Mouse (Mus musculus): Measurements from ENCODE around the gene Ttc29. TPM values are rescaled to one million over a fixed set of nuclear protein-coding genes. Genes with fewer than 3 reads are reported as not detected.

The Ttc29 gene
- polyA plus RNA-seq (2015; fragmentation: Nextera tagmentation; extraction: Ambion mirVana) = 4.2 and 6.8 TPM in 2 replicates

- no peaks in the 10 kb centered on the region for H3K36me3 ChIP-seq
- no peak within 1 kb of the TSS; the same call in 1 of the 2 replicates for H3K4me2 ChIP-seq (replicated peaks)
- H3K4me1 ChIP-seq = no peaks in the 10 kb centered on the region
- no peak within 1 kb of the TSS for H3K27ac ChIP-seq (replicated peaks)
- H3K9me3 ChIP-seq (replicated peaks) = no peaks in the 10 kb centered on the region
- no peak within 1 kb of the TSS for H3K9ac ChIP-seq
- no peaks in the 10 kb centered on the region for H3K27me3 ChIP-seq
- 2% methylated on average over 11 of the region's 11 CpGs for WGBS
- no peak within 1 kb of the TSS for H3K4me3 ChIP-seq (replicated peaks)
- ATAC-seq (ENCODE audit: insufficient number of reproducible peaks, low FRiP score, low TSS enrichment, low read depth) = no peak
These were observed at the start of gene Ttc29 for GRCm38 (mm10) chr8:78213074-78213473. Ttc29 (plus strand) TSS chr8:78213297.

- no peaks in the 10 kb centered on the region for H3K27me3 ChIP-seq
- no peak overlapping the region for H3K4me2 ChIP-seq (replicated peaks)
- H3K9me3 ChIP-seq (replicated peaks) = no peaks in the 10 kb centered on the region
- no peak overlapping the region for H3K4me3 ChIP-seq (replicated peaks)
- ATAC-seq (ENCODE audit: insufficient number of reproducible peaks, low FRiP score, low TSS enrichment, low read depth) = no peak
- 89% methylated on average over 1 of the region's 1 CpGs for WGBS
- H3K36me3 ChIP-seq = no peaks in the 10 kb centered on the region
- H3K9ac ChIP-seq = no peak overlapping the region
- no peaks in the 10 kb centered on the region for H3K4me1 ChIP-seq
- H3K27ac ChIP-seq (replicated peaks) = no peak overlapping the region
These were observed 41.7 kb upstream of the Ttc29 start for GRCm38 (mm10) chr8:78171351-78171750.

GRCm38 (mm10) chr8:78182654-78183053 lies 30.4 kb upstream of the Ttc29 start:
- no peak for ATAC-seq (ENCODE audit: insufficient number of reproducible peaks, low FRiP score, low TSS enrichment, low read depth)
- WGBS = 80% methylated on average over 7 of the region's 7 CpGs

GRCm38 (mm10) chr8:78183414-78183813 lies 29.7 kb upstream of the Ttc29 start:
- ATAC-seq (ENCODE audit: insufficient number of reproducible peaks, low FRiP score, low TSS enrichment, low read depth) = no peak
- Histone ChIP-seq H3K9me3 (replicated peaks) (no peaks in the 10 kb centered on the region), H3K4me3 (replicated peaks) (no peak overlapping the region), H3K27ac (replicated peaks) (no peak overlapping the region), H3K4me2 (replicated peaks) (no peak overlapping the region), H3K27me3 (no peaks in the 10 kb centered on the region), H3K36me3 (no peaks in the 10 kb centered on the region), H3K9ac (no peak overlapping the region), H3K4me1 (no peaks in the 10 kb centered on the region)
- WGBS = 81% methylated on average over 6 of the region's 6 CpGs

More at GRCm38 (mm10) chr8:78182654-78183053, 30.4 kb upstream of the Ttc29 start:
- H3K36me3 ChIP-seq = no peaks in the 10 kb centered on the region
- H3K4me2 ChIP-seq (replicated peaks) = no peak overlapping the region
- no peaks in the 10 kb centered on the region for H3K4me1 ChIP-seq
- H3K27ac ChIP-seq (replicated peaks) = no peak overlapping the region
- H3K27me3 ChIP-seq = no peaks in the 10 kb centered on the region
- no peak overlapping the region for H3K4me3 ChIP-seq (replicated peaks)
- no peaks in the 10 kb centered on the region for H3K9me3 ChIP-seq (replicated peaks)
- H3K9ac ChIP-seq = no peak overlapping the region

- ATAC-seq (ENCODE audit: insufficient number of reproducible peaks, low FRiP score, low TSS enrichment, low read depth) = no peak
- H3K9ac ChIP-seq = no peak overlapping the region
- no peaks in the 10 kb centered on the region for H3K4me1 ChIP-seq
- no peaks in the 10 kb centered on the region for H3K27me3 ChIP-seq
- H3K9me3 ChIP-seq (replicated peaks) = no peaks in the 10 kb centered on the region
- H3K36me3 ChIP-seq = no peaks in the 10 kb centered on the region
- no peak overlapping the region for H3K4me3 ChIP-seq (replicated peaks)
- no peak overlapping the region for H3K4me2 ChIP-seq (replicated peaks)
- no peak overlapping the region for H3K27ac ChIP-seq (replicated peaks)
These were observed 26.0 kb upstream of the Ttc29 start for GRCm38 (mm10) chr8:78187087-78187486.

- no peak for ATAC-seq (ENCODE audit: insufficient number of reproducible peaks, low FRiP score, low TSS enrichment, low read depth)
- H3K4me3 ChIP-seq (replicated peaks) = no peak overlapping the region
- H3K9ac ChIP-seq = no peak overlapping the region
- H3K27me3 ChIP-seq = no peaks in the 10 kb centered on the region
- H3K27ac ChIP-seq (replicated peaks) = no peak overlapping the region
- no peaks in the 10 kb centered on the region for H3K36me3 ChIP-seq
- H3K4me2 ChIP-seq (replicated peaks) = no peak overlapping the region
- no peaks in the 10 kb centered on the region for H3K4me1 ChIP-seq
- 27% methylated on average over 5 of the region's 5 CpGs for WGBS
- no peaks in the 10 kb centered on the region for H3K9me3 ChIP-seq (replicated peaks)
These were observed 8.9 kb upstream of the Ttc29 start for GRCm38 (mm10) chr8:78204229-78204628.

- ATAC-seq (ENCODE audit: insufficient number of reproducible peaks, low FRiP score, low TSS enrichment, low read depth) = no peak
- Histone ChIP-seq H3K27ac (replicated peaks) (no peak overlapping the region), H3K36me3 (no peaks in the 10 kb centered on the region), H3K4me2 (replicated peaks) (no peak overlapping the region), H3K27me3 (no peaks in the 10 kb centered on the region), H3K4me1 (no peaks in the 10 kb centered on the region), H3K9me3 (replicated peaks) (no peaks in the 10 kb centered on the region), H3K4me3 (replicated peaks) (no peak overlapping the region), H3K9ac (no peak overlapping the region)
- 59% methylated on average over 3 of the region's 3 CpGs for WGBS
These were observed 2.7 kb upstream of the Ttc29 start for GRCm38 (mm10) chr8:78210424-78210823.

GRCm38 (mm10) chr8:78214645-78215044 lies 1.5 kb downstream of the Ttc29 start:
- H3K4me3 ChIP-seq (replicated peaks) = no peak overlapping the region
- H3K27me3 ChIP-seq = no peaks in the 10 kb centered on the region
- H3K27ac ChIP-seq (replicated peaks) = no peak overlapping the region
- no peaks in the 10 kb centered on the region for H3K9me3 ChIP-seq (replicated peaks)
- 25% methylated on average over 3 of the region's 3 CpGs for WGBS
- H3K9ac ChIP-seq = no peak overlapping the region
- no peak overlapping the region for H3K4me2 ChIP-seq (replicated peaks)
- no peaks in the 10 kb centered on the region for H3K4me1 ChIP-seq
- ATAC-seq (ENCODE audit: insufficient number of reproducible peaks, low FRiP score, low TSS enrichment, low read depth) = no peak
- H3K36me3 ChIP-seq = no peaks in the 10 kb centered on the region

- Histone ChIP-seq H3K4me1 (no peaks in the 10 kb centered on the region), H3K4me2 (replicated peaks) (no peak overlapping the region), H3K9ac (no peak overlapping the region), H3K4me3 (replicated peaks) (no peak overlapping the region), H3K27ac (replicated peaks) (no peak overlapping the region), H3K9me3 (replicated peaks) (no peaks in the 10 kb centered on the region), H3K27me3 (no peaks in the 10 kb centered on the region), H3K36me3 (no peaks in the 10 kb centered on the region)
- WGBS = 72% methylated on average over 4 of the region's 4 CpGs
- ATAC-seq (ENCODE audit: insufficient number of reproducible peaks, low FRiP score, low TSS enrichment, low read depth) = no peak
These were observed 13.0 kb downstream of the Ttc29 start for GRCm38 (mm10) chr8:78226087-78226486.

- H3K4me2 ChIP-seq (replicated peaks) = no peak overlapping the region
- no peaks in the 10 kb centered on the region for H3K36me3 ChIP-seq
- no peaks in the 10 kb centered on the region for H3K9me3 ChIP-seq (replicated peaks)
- H3K27ac ChIP-seq (replicated peaks) = no peak overlapping the region
- H3K27me3 ChIP-seq = no peaks in the 10 kb centered on the region
- no peak overlapping the region for H3K4me3 ChIP-seq (replicated peaks)
- H3K9ac ChIP-seq = no peak overlapping the region
- ATAC-seq (ENCODE audit: insufficient number of reproducible peaks, low FRiP score, low TSS enrichment, low read depth) = no peak
- no peaks in the 10 kb centered on the region for H3K4me1 ChIP-seq
- WGBS = 46% methylated on average over 2 of the region's 2 CpGs
These were observed 17.6 kb downstream of the Ttc29 start for GRCm38 (mm10) chr8:78230721-78231120.

- Histone ChIP-seq H3K4me3 (replicated peaks) (no peak overlapping the region; the same call in 1 of the 2 replicates), H3K4me1 (no peaks in the 10 kb centered on the region), H3K9ac (no peak overlapping the region), H3K4me2 (replicated peaks) (peak overlapping the region; percentile 28), H3K27me3 (no peaks in the 10 kb centered on the region), H3K27ac (replicated peaks) (no peak overlapping the region), H3K9me3 (replicated peaks) (no peaks in the 10 kb centered on the region), H3K36me3 (no peaks in the 10 kb centered on the region)
- ATAC-seq (ENCODE audit: insufficient number of reproducible peaks, low FRiP score, low TSS enrichment, low read depth) = no peak
- 28% methylated on average over 14 of the region's 14 CpGs for WGBS
These were observed 20.0 kb downstream of the Ttc29 start for GRCm38 (mm10) chr8:78232870-78233707.

- Histone ChIP-seq H3K4me3 (replicated peaks) (no peak overlapping the region), H3K9ac (no peak overlapping the region), H3K27me3 (no peaks in the 10 kb centered on the region), H3K36me3 (no peaks in the 10 kb centered on the region), H3K4me2 (replicated peaks) (peak overlapping the region; percentile 28; the same call in 1 of the 2 replicates), H3K9me3 (replicated peaks) (no peaks in the 10 kb centered on the region), H3K4me1 (no peaks in the 10 kb centered on the region), H3K27ac (replicated peaks) (no peak overlapping the region)
- 62% methylated on average over 7 of the region's 7 CpGs for WGBS
- no peak for ATAC-seq (ENCODE audit: insufficient number of reproducible peaks, low FRiP score, low TSS enrichment, low read depth)
These were observed 20.7 kb downstream of the Ttc29 start for GRCm38 (mm10) chr8:78233708-78234201.
